Mouse (Mus musculus): ENCODE measurements around the gene Muc5b.

The Muc5b gene

DNA sequence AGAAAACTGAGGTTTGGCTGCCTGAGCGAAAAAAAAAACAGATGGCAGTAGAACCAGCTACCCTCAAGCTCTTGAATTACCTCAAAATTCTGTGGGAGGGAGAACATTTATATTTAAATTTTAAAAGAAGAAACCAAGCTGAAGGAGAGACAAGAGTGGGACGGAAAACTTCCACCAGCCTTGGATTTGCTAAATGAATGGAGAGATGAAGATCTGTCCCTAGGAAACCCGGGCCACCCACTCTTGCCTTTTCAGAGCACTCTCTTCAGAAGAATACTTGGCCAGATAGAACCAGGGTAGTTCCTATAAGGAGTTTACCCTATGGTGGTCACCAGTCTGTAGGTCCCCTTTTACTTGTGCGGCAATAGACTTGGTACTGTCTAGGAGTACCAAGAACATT is 63.9 kb downstream of the Muc5b start:
- DNase-seq (ENCODE audit: low spot score): peak; percentile 57

DNA sequence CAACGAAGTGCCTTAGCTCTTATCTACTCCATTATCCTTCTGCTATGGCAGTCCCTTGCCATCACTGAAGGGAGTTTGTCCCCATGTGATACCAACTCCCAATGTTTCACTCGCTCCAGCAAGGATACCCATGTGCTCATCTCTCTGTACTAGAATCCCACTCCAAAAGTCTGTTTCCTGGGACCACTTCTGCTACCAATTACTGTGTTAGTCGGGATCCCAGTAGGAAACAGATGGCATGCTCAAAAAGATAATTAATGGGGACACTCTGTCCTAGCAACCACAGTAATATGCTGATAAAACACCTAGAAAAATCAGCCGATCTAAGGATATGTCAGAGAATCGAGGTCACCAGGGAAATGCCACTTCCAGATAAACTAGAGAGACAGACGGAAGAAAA is 69.7 kb downstream of the Muc5b start:
- DNase-seq (ENCODE audit: low spot score): no peak

DNA sequence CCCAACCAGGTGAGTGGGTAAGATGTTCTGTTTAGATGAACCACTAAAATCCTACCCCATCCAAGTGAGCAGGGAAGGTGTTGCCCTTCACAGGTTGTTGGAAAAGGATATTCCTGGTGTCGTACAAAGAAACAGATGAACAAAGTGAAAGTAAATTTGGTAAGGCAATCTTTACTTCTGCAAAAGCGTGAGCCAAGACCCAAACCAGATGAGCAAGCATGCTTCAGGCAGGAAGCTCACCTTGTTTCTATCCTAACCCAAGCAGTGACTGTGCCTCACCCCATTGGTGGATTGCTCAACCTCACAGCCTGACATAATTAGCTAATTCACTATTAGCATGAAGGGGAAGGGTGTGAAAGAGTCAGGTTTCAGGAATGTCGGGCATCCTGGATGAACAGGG is 72.4 kb downstream of the Muc5b start:
- no peak for DNase-seq (ENCODE audit: low spot score)

DNA sequence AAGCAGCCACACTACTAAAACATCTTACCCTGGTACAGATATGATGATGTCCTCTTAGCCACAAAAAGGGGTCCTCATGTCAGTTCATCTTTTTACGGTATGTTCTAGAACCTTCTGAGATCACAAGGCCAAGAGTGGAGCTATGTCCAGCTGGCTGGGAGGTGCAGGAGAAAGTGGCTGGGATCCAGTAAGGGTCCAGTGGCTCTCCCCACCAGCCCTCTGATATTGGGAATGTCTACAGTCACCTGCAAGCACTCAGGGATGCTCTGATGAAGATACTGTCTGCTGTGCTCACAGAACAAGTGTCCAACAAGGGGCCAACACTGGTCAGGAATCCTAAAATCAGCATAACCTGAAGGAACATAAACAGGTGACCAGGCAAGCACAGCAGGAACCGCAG is 79.5 kb downstream of the Muc5b start, which contains the start of gene Tollip:
Tollip (minus strand) TSS at position 101 of the 400 bp plus-strand sequence.
- DNase-seq (ENCODE audit: low spot score): no peak

Data from left cerebral cortex, adult 11 months (tissue).